Mouse (Mus musculus) spleen, adult 2 months (tissue): ENCODE results near the gene Fancd2os.

Experiments used
- CTCF ChIP-seq: fragments of 200-500 bp; IDR thresholded peaks from 2 replicates; pipeline ENCODE4 v1.5.1; 2011; ENCODE audit warnings: mild to moderate bottlenecking, inconsistent platforms; ENCODE audit not compliant: insufficient read depth, insufficient read length, insufficient replicate concordance; ENCODE audit errors: extremely low read depth
- POLR2A ChIP-seq: fragments of 200-500 bp; IDR thresholded peaks from 2 replicates; pipeline ENCODE4 v1.6.1; 2011; ENCODE audit warnings: low read depth, low read length, inconsistent platforms

GRCm38 (mm10) chr6:113642605-113643004 lies 42.1 kb upstream of the Fancd2os start:
- TF ChIP-seq CTCF (no peak), POLR2A (no peak)
